Mouse (Mus musculus) bone marrow, adult 2 months (tissue): Measurements from ENCODE around the gene Pml.

Experiments used
- CTCF ChIP-seq: fragments of 200-500 bp; IDR thresholded peaks from 2 replicates; pipeline ENCODE4 v1.5.1; 2011; ENCODE audit warnings: low read length, control low read depth; ENCODE audit not compliant: control insufficient read depth, insufficient read depth
- POLR2A ChIP-seq: fragments of 200-500 bp; IDR thresholded peaks from 2 replicates; pipeline ENCODE4 v1.6.1; 2011; ENCODE audit warnings: low read depth, mild to moderate bottlenecking, control low read depth, low read length, borderline replicate concordance; ENCODE audit not compliant: control insufficient read depth

DNA sequence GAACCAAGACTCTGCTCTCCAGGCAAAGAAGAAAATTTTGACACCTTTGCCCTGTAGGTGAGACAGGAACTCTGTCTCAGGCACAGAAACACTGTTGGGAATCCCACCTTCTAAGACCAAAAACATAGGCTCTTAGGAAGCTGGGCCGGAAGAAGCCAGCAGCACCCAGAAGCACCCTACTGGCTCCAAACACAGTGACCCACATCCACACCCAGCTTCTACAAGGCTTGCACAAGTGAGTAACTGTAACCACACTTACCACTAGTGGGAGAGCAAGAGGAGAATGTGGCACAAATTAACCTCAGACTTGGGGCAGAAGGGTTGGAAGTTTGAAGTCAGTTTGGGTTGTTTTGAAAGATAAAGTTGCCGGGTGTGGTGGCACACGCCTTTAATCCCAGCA is 26.2 kb upstream of the Pml start:
- TF ChIP-seq CTCF (no peak), POLR2A (no peak)
